Mouse (Mus musculus) MEL (cell line): ENCODE data around the gene Tmem108. TPM values are rescaled to one million over a fixed set of nuclear protein-coding genes. Genes with fewer than 3 reads are reported as not detected.
A peak's percentile ranks its signal among the peaks of the same experiment; 100 is the strongest.

ENCODE experiments used
- DNase-seq: peaks from one replicate; pipeline ENCODE4 v3.0.0; 2011; ENCODE audit warnings: low read depth, low spot score
- H3K27ac ChIP-seq: 2 replicates; pipeline ENCODE4 v1.5.1; 2012; ENCODE audit warnings: low read depth, mild to moderate bottlenecking, control low read depth, low read length, moderate library complexity; ENCODE audit not compliant: control insufficient read depth
- H3K27me3 ChIP-seq, 2 experiments: fragments of 150-350 bp in 1 of 2; sonication (generic) in 1 of 2; 2 replicates each; pipeline ENCODE4 v1.6.1; 2012; ENCODE audit warnings: low read length in 2 of 2, mild to moderate bottlenecking in 2 of 2, improper control_type of control experiment in 1 of 2, moderate library complexity in 1 of 2; ENCODE audit not compliant: insufficient read depth in 2 of 2, control insufficient read depth in 1 of 2
- H3K36me3 ChIP-seq, 2 experiments: 2 replicates each; pipeline ENCODE4 v1.6.1; 2012 to 2014; ENCODE audit warnings: low read length in 2 of 2, improper control_type of control experiment in 1 of 2, inconsistent platforms in 1 of 2, mild to moderate bottlenecking in 1 of 2; ENCODE audit not compliant: insufficient read depth in 2 of 2, control insufficient read depth in 1 of 2
- H3K4me1 ChIP-seq, 2 experiments: fragments of 150-350 bp in 1 of 2; sonication (generic) in 1 of 2; 2 replicates each; pipeline ENCODE4 v1.6.1; 2012; ENCODE audit warnings: low read length in 2 of 2, improper control_type of control experiment in 1 of 2, mild to moderate bottlenecking in 1 of 2; ENCODE audit not compliant: insufficient read depth in 2 of 2, control insufficient read depth in 1 of 2
- H3K4me3 ChIP-seq, 2 experiments: fragments of 150-350 bp in 1 of 2; sonication (generic) in 1 of 2; 2 replicates each; pipeline ENCODE4 v1.5.1; 2012; ENCODE audit warnings: low read depth in 2 of 2, low read length in 2 of 2, mild to moderate bottlenecking in 2 of 2, moderate library complexity in 2 of 2, control low read depth in 1 of 2, improper control_type of control experiment in 1 of 2; ENCODE audit not compliant: control insufficient read depth in 1 of 2, insufficient read depth in 1 of 2
- H3K79me2 ChIP-seq: 2 replicates; pipeline ENCODE4 v1.6.1; 2012; ENCODE audit warnings: mild to moderate bottlenecking, low read length, moderate library complexity; ENCODE audit not compliant: control insufficient read depth, poor library complexity, insufficient read depth
- H3K9ac ChIP-seq: 2 replicates; pipeline ENCODE4 v1.6.1; 2012; ENCODE audit warnings: low read depth, mild to moderate bottlenecking, control low read depth, low read length, moderate library complexity; ENCODE audit not compliant: control insufficient read depth, poor library complexity, severe bottlenecking
- H3K9me3 ChIP-seq: fragments of 150-350 bp; sonication (generic); replicated peaks from 2 replicates; pipeline ENCODE4 v1.6.1; 2012; ENCODE audit warnings: mild to moderate bottlenecking, low read length, improper control_type of control experiment, moderate library complexity; ENCODE audit not compliant: insufficient read depth
- CHD2 ChIP-seq: IDR thresholded peaks from 2 replicates; pipeline ENCODE4 v1.6.1; 2011; ENCODE audit warnings: low read length, improper control_type of control experiment
- CTCF ChIP-seq, 3 experiments: IDR thresholded peaks in 2 of 3; conservative IDR thresholded peaks in 1 of 3; 2 replicates each; pipeline ENCODE4 v1.5.1; 2011 to 2012; ENCODE audit warnings: low read length in 3 of 3, low read depth in 2 of 3, mild to moderate bottlenecking in 2 of 3, improper control_type of control experiment in 1 of 3, inconsistent platforms in 1 of 3, mixed read lengths in 1 of 3, moderate library complexity in 1 of 3; ENCODE audit not compliant: control insufficient read depth in 1 of 3, insufficient read depth in 1 of 3, poor library complexity in 1 of 3, severe bottlenecking in 1 of 3
- E2F4 ChIP-seq: IDR thresholded peaks from 2 replicates; pipeline ENCODE4 v1.6.1; 2011; ENCODE audit warnings: low read depth, low read length, improper control_type of control experiment, borderline replicate concordance
- EP300 ChIP-seq, 2 experiments: IDR thresholded peaks; 2 replicates each; pipeline ENCODE4 v1.6.1; 2011; ENCODE audit warnings: improper control_type of control experiment in 2 of 2, low read length in 2 of 2, low read depth in 1 of 2, mild to moderate bottlenecking in 1 of 2
- ETS1 ChIP-seq: IDR thresholded peaks from 2 replicates; pipeline ENCODE4 v1.6.1; 2012; ENCODE audit warnings: low read depth, mild to moderate bottlenecking, inconsistent platforms, low read length, improper control_type of control experiment, moderate library complexity
- GABPA ChIP-seq: IDR thresholded peaks from 2 replicates; pipeline ENCODE4 v1.6.1; 2012; ENCODE audit warnings: low read depth, mild to moderate bottlenecking, inconsistent platforms, low read length, improper control_type of control experiment, moderate library complexity
- GATA1 ChIP-seq: IDR thresholded peaks from 2 replicates; pipeline ENCODE4 v1.6.1; 2011; ENCODE audit warnings: low read depth, low read length, improper control_type of control experiment
- JUND ChIP-seq: IDR thresholded peaks from 2 replicates; pipeline ENCODE4 v1.6.1; 2011; ENCODE audit warnings: low read depth, mild to moderate bottlenecking, improper control_type of control experiment, low read length
- MXI1 ChIP-seq: IDR thresholded peaks from 2 replicates; pipeline ENCODE4 v1.6.1; 2011; ENCODE audit warnings: mild to moderate bottlenecking, low read depth, low read length, improper control_type of control experiment
- MYC ChIP-seq: IDR thresholded peaks from 2 replicates; pipeline ENCODE4 v1.6.1; 2011; ENCODE audit warnings: low read depth, mild to moderate bottlenecking, low read length, improper control_type of control experiment, moderate library complexity
- POLR2A ChIP-seq, 2 experiments: IDR thresholded peaks; 2 replicates each; pipeline ENCODE4 v1.6.1; 2011 to 2012; ENCODE audit warnings: low read length in 2 of 2, mild to moderate bottlenecking in 2 of 2, control low read depth in 1 of 2, improper control_type of control experiment in 1 of 2, low read depth in 1 of 2, moderate library complexity in 1 of 2; ENCODE audit not compliant: control insufficient read depth in 1 of 2, insufficient read depth in 1 of 2, poor library complexity in 1 of 2
- POLR2AphosphoS2 ChIP-seq: IDR thresholded peaks from 2 replicates; pipeline ENCODE4 v1.6.1; 2011; ENCODE audit warnings: low read length, improper control_type of control experiment
- POLR2AphosphoS5 ChIP-seq: IDR thresholded peaks from 2 replicates; pipeline ENCODE4 v1.6.1; 2012; ENCODE audit warnings: low read depth, borderline replicate concordance, mild to moderate bottlenecking, inconsistent platforms, low read length, moderate library complexity, mixed read lengths
- RAD21 ChIP-seq: IDR thresholded peaks from 2 replicates; pipeline ENCODE4 v1.6.1; 2011; ENCODE audit warnings: mild to moderate bottlenecking, low read depth, low read length, improper control_type of control experiment
- RCOR1 ChIP-seq: IDR thresholded peaks from 2 replicates; pipeline ENCODE4 v1.6.1; 2012; ENCODE audit warnings: low read depth, mild to moderate bottlenecking, inconsistent platforms, low read length, improper control_type of control experiment
- SMC3 ChIP-seq: IDR thresholded peaks from 2 replicates; pipeline ENCODE4 v1.6.1; 2011; ENCODE audit warnings: low read depth, low read length, improper control_type of control experiment
- TBP ChIP-seq: IDR thresholded peaks from 2 replicates; pipeline ENCODE4 v1.8.0; 2011; ENCODE audit warnings: low read depth, low read length, improper control_type of control experiment
- UBTF ChIP-seq: IDR thresholded peaks from 2 replicates; pipeline ENCODE4 v1.6.1; 2012; ENCODE audit warnings: low read depth, mild to moderate bottlenecking, inconsistent platforms, low read length, improper control_type of control experiment, moderate library complexity, borderline replicate concordance; ENCODE audit not compliant: insufficient read depth
- USF2 ChIP-seq, 2 experiments: IDR thresholded peaks; 2 replicates each; pipeline ENCODE4 v1.6.1; 2011 to 2012; ENCODE audit warnings: improper control_type of control experiment in 2 of 2, low read length in 2 of 2, borderline replicate concordance in 1 of 2, inconsistent platforms in 1 of 2, low read depth in 1 of 2, mild to moderate bottlenecking in 1 of 2; ENCODE audit not compliant: insufficient read depth in 1 of 2
- ZC3H11A ChIP-seq: IDR thresholded peaks from 2 replicates; pipeline ENCODE4 v1.6.1; 2012; ENCODE audit warnings: low read depth, mild to moderate bottlenecking, inconsistent platforms, low read length, improper control_type of control experiment
- ZKSCAN1 ChIP-seq: IDR thresholded peaks from 2 replicates; pipeline ENCODE4 v1.6.1; 2012; ENCODE audit warnings: low read depth, mild to moderate bottlenecking, inconsistent platforms, low read length, improper control_type of control experiment, moderate library complexity
- ZNF384 ChIP-seq: IDR thresholded peaks from 2 replicates; pipeline ENCODE4 v1.6.1; 2012; ENCODE audit warnings: low read depth, mild to moderate bottlenecking, inconsistent platforms, low read length, improper control_type of control experiment
- polyA plus RNA-seq, 2 experiments: library from polyadenylated mRNA; stranded (reverse) in 1 of 2; unstranded in 1 of 2; fragments of >175 nt in 1 of 2; fragments of >200 nt in 1 of 2; gene quantifications; 2 replicates each; pipeline versions ENCODE4 v1.2.1 to v1.2.4; 2012; ENCODE audit warnings: low replicate concordance in 2 of 2, low read depth in 1 of 2; ENCODE audit not compliant: insufficient read length in 2 of 2, insufficient read depth in 1 of 2, missing spikeins in 1 of 2
- total RNA-seq: library from RNA; depleted of rRNA; stranded (reverse); fragments of 300-350 nt; gene quantifications from 2 replicates; pipeline ENCODE4 v1.2.3, GENCODE M21; 2012; rRNA removed

Gene Tmem108
- total and polyA plus RNA-seq, 3 experiments = not detected

DNA sequence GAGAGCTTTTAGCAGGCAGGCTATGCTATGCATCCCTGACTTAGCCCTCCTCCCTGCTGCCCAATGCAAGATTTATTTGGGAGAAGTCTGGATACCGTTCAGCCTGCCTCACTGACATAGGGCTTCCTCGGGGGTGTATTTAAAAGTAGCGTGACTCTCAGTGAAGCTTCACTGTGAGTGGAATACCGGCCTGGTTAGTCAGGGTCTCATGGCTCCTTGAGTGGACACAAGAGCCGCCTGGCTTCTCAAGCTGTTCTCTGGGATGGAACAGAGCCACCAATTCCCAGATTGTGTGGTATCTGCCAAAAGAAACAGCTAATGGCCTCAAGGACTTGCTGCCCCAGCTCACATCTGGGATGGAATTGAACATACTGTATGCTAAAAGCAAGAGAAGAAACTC is 324.5 kb downstream of the Tmem108 start:
- Histone ChIP-seq H3K79me2 (no peaks in the 10 kb centered on the region), H3K4me1 (no peaks in the 10 kb centered on the region), H3K27ac (no peak overlapping the region), H3K36me3 (no peaks in the 10 kb centered on the region), H3K27me3 (no peaks in the 10 kb centered on the region), H3K4me3 (no peak overlapping the region), H3K9me3 (no peaks in the 10 kb centered on the region), H3K9ac (no peak overlapping the region)
- TF ChIP-seq POLR2AphosphoS5 = no peak
- TF ChIP-seq ETS1 = no peak
- TF ChIP-seq EP300 (IDR thresholded peaks at IDR 0.05; ENCODE audit: low read depth in 1 of 2, low read length in 2 of 2) = no peak
- TF ChIP-seq JUND = no peak
- no peak for TF ChIP-seq POLR2AphosphoS2
- no peak for TF ChIP-seq CHD2
- TF ChIP-seq SMC3 = no peak
- TF ChIP-seq RCOR1 = no peak
- TF ChIP-seq E2F4 = no peak
- no peak for TF ChIP-seq MXI1
- TF ChIP-seq ZNF384 = no peak
- no peak for TF ChIP-seq UBTF
- TF ChIP-seq RAD21 = no peak
- TF ChIP-seq ZC3H11A = no peak
- no peak for TF ChIP-seq GATA1
- TF ChIP-seq POLR2A (IDR thresholded peaks at IDR 0.05; ENCODE audit: control insufficient read depth in 1 of 2, insufficient read depth in 1 of 2, low read depth in 1 of 2, low read length in 2 of 2, poor library complexity in 1 of 2) = no peak
- TF ChIP-seq MYC = no peak
- no peak for TF ChIP-seq ZKSCAN1
- no peak for DNase-seq

DNA sequence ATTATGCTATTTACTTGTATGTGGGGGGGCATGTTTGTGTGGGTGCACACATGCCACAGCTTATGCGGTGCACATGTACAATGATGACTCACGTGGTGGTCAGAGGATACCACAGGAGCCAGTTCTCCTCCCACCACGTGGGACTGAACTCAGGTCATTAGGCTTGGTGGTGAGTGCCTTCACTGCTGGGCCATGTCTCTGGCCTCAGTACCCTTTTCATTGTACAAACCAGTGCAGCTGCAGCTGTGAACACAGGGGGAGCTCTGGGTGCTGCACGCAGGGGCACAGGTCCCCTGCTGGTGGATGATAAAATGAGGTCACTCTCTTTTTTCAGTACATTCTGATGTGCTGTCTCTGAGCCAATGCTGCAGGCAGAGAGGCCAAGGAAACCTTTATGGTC is 327.5 kb downstream of the Tmem108 start:
- Histone ChIP-seq H3K9me3 (no peaks in the 10 kb centered on the region), H3K4me3 (no peak overlapping the region), H3K27ac (no peak overlapping the region), H3K4me1 (no peaks in the 10 kb centered on the region), H3K79me2 (no peaks in the 10 kb centered on the region), H3K36me3 (no peaks in the 10 kb centered on the region), H3K9ac (no peak overlapping the region), H3K27me3 (no peaks in the 10 kb centered on the region)
- no peak for DNase-seq
- TF ChIP-seq MYC = no peak
- peak; percentile 5 to 40 (median 7); a peak in 2 of 6 replicates for TF ChIP-seq CTCF (IDR thresholded peaks at IDR 0.05 in 2 of 3, conservative IDR thresholded peaks at IDR 0.05 in 1 of 3; ENCODE audit: control insufficient read depth in 1 of 3, insufficient read depth in 1 of 3, low read depth in 2 of 3, low read length in 3 of 3, poor library complexity in 1 of 3, severe bottlenecking in 1 of 3)
- no peak for TF ChIP-seq ETS1
- no peak for TF ChIP-seq GABPA
- no peak for TF ChIP-seq ZC3H11A
- TF ChIP-seq USF2 (IDR thresholded peaks at IDR 0.05; ENCODE audit: borderline replicate concordance in 1 of 2, insufficient read depth in 1 of 2, low read depth in 1 of 2, low read length in 2 of 2) = no peak
- no peak for TF ChIP-seq ZKSCAN1
- TF ChIP-seq TBP = no peak

Other genes starting within 250 kb of the Tmem108 start
- 1.0 and 2.3 TPM in 2 replicates for gene Nphp3, start 240.7 kb upstream of the Tmem108 start, total RNA-seq
- 1 to 10 TPM in 1 of 2 experiments, not detected in 1; 3.7 TPM for gene Nphp3, start 240.7 kb upstream of the Tmem108 start, polyA plus RNA-seq